Mouse (Mus musculus) liver, postnatal 0 days (tissue): Measurements from ENCODE around the gene Cmtm7.

ENCODE experiments used
- CTCF ChIP-seq: sonication (generic); IDR thresholded peaks from 2 replicates; pipeline ENCODE4 v1.5.1; 2016; ENCODE audit warnings: antibody characterized with exemption, low read depth
- EP300 ChIP-seq: IDR thresholded peaks from 2 replicates; pipeline ENCODE4 v1.6.1; 2016; ENCODE audit warnings: antibody characterized with exemption, low read depth, mild to moderate bottlenecking

DNA sequence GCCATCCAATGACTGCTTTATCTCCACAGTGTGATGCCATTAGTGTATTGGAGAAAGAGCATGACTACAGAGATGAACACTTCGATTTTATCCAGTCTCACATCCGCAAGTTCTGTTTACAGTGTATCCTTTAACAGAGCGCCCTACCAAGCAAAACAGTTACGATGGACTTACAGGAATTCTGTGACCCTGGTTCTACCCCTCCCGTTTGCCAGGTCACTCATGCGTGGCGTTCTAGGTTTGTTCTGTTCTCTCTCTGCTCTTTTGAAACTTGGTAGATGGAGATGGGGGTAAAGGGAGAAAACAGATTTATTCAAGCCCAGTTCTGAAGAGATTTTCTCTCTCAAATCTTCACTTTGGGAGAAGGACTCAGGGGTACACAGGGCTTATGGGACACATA, 68.2 kb downstream of the Cmtm7 start:
- TF ChIP-seq EP300 (no peak), CTCF (no peak)
